Mouse (Mus musculus): ENCODE data around the gene Usp26.

The Usp26 gene

DNA sequence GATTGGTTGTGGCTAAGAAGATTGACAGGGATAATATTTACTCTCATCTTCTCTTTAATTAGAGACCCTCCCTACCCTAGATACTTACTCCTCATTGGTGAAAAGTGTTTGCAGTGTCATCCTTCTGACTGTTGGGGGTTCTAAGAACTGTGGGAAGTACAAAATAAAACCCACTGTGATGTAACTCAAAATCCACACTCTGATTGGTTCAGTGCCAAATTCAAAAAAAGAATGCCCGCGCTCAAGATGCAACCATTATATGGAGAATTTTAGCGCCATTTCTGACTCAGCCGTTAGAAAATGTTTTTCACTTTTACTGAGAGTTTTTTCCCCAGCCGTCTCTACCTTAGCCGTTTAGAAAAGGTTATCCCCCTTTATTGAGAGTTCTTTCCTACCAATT, at the start of gene Usp26:
TSS of gene Usp26 (minus strand) at position 101 of the 400 bp plus-strand sequence.
- DNase-seq (ENCODE audit: low spot score in 2 of 2), result no peak

DNA sequence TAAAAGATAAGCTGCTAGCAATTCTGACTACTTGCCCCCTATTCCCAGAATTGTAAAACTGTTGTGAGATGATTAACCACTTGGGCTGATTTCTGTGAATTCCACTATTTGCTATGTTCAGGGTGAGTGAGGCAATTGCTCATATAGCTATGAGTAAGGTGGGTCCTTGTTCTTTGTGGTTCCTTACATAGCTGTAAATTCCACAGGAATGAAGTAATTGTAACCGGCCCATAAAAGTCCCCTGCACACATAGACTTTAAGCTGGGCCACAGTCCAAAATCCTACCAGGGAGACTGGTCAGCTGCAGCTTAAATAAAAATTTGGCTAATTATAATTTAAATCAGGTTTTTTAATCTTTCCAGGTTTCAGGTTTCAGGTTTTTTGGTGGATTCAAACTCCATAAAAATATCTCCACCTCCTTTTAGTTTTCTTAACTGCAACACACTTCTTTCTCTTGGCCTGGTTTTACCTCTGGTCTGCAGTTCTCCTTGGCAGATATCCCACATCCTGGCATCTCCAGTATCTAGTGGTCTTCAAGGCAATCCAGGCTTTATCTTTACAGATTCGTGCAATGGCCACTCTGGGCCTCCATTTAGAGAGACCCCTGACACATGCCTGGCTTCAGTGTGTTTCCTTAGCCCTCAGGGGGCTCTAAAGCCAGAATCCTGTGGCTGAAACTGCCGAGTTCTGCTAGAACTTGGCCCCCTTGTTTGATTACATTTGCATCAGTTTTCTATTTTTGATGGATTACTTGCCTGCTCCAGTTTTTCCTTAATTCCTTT, 13.6 kb upstream of the Usp26 start:
- no peak for DNase-seq (ENCODE audit: low spot score in 2 of 2)

DNA sequence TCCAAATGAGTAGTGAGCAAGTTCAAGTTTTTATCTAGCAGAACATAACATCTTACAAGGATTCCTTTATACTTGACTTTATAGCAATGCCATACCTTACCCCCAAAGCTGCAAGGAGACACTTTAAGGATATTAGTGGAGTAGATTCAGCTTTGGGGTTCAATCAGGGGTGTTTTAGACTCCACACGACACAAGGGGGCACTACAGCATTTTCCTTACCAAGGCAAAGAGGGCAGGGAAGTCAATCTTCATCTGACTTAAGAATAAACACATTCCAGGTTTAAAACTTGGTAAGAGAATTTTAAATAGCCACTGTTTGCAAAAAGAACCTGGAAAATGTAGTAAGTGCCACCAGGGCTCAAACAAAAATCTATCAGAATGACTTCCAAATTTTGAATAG, 33.6 kb downstream of the Usp26 start:
- DNase-seq (ENCODE audit: low spot score in 2 of 2), result peak in 1 of 2 experiments; percentile 17

DNA sequence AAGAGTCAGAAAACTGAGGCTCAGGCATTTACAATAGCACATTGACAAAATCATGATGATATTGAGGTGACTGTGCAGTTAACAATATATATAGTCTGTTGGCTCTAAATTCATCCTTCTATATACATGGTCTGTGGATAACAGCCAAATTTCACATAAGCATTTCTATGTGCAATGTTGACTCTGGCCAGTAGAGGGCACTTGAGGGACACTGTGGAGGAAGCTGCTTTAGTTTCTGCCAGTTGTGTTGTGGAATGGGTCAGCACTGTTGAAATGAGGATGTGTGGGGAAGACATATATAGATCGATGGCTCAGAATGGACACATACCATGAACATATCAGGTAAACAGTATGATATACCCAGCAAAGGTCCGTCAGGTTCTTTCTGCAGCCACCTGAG, 64.6 kb downstream of the Usp26 start:
- DNase-seq (ENCODE audit: low spot score in 2 of 2), result peak; percentile 34 to 56

DNA sequence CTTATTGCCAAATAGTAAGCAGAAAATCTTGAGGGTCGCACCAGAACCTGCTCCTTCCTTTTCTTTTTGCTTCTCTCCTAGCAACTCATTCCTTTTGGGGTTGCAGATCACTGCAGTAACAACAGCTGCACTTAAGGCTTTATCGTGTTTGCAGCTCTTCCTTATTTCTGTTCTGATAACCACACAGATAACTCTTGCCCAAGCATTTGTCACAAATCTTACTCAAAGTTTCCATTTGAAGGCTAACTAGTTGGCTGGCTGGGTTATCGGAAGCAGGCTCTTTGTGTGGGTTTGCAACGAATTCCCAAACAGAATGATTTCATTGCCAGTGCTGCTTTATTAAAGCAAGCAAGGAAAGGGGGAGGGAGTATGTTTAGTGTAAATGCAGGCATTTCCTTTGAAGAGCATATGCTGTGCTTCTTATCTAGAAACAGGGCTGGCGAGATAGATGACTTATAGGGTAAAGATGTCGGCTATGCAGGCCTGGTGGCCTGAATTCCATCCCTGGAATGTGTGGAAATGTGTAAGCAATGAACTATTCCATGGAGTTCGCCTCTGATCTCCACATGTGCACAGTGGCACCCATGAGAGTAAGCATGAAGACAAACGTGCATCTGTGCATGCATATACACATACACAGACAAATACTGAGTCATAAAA, 86.8 kb downstream of the Usp26 start:
- no peak for DNase-seq (ENCODE audit: low spot score in 2 of 2)

DNA sequence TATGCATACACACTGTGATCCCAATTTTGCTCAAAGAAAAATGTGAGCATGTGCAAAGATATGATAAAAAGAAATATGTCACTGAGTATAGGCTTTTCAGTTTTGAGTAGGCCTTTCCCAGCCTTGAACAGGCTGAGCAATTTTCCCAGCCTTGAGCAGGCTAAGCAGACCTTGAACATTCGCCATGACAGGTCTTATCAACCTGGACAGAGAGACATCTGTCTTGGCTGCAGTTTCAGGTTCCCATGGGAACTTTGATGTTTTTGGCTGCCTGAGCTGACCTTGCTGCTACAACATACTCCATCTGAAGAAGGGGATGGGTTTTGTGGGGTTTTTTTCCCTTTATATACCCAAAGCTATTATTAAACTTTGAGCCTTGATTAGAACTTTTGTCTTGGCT, 88.0 kb downstream of the Usp26 start:
- DNase-seq (ENCODE audit: low spot score in 2 of 2), result no peak
